Mouse (Mus musculus) heart, embryonic 11.5 days (tissue): ENCODE measurements around the gene Tdrkh. TPM values are rescaled to one million over a fixed set of nuclear protein-coding genes. Genes with fewer than 3 reads are reported as not detected.

Source experiments
- ATAC-seq: fragments of 200-750 bp; cut with Nextera tagmentation; replicated peaks from 2 replicates; pipeline ENCODE4 v1.8.0; 2017; ENCODE audit warnings: moderate library complexity; ENCODE audit not compliant: insufficient number of reproducible peaks, low FRiP score, low TSS enrichment
- H3K27ac ChIP-seq: fragments of 300-500 bp; sonication (generic); 2 replicates; pipeline ENCODE4 v1.5.1; 2014; ENCODE audit warnings: mild to moderate bottlenecking, low read depth, low read length
- H3K27me3 ChIP-seq: fragments of 300-500 bp; sonication (generic); 2 replicates; pipeline ENCODE4 v1.6.1; 2014; ENCODE audit warnings: mild to moderate bottlenecking, low read length, mixed read lengths; ENCODE audit not compliant: control insufficient read depth, insufficient read depth
- H3K36me3 ChIP-seq: fragments of 300-500 bp; sonication (generic); 2 replicates; pipeline ENCODE4 v1.6.1; 2014; ENCODE audit warnings: mild to moderate bottlenecking, low read length, moderate library complexity, mixed read lengths; ENCODE audit not compliant: control insufficient read depth, insufficient read depth
- H3K4me1 ChIP-seq: fragments of 300-500 bp; sonication (generic); 2 replicates; pipeline ENCODE4 v1.6.1; 2014; ENCODE audit warnings: low read length; ENCODE audit not compliant: control insufficient read depth, insufficient read depth
- H3K4me2 ChIP-seq: fragments of 300-500 bp; sonication (generic); 2 replicates; pipeline ENCODE4 v1.6.1; 2014; ENCODE audit warnings: mild to moderate bottlenecking, moderate library complexity
- H3K4me3 ChIP-seq: fragments of 300-500 bp; sonication (generic); 2 replicates; pipeline ENCODE4 v1.5.1; 2014; ENCODE audit warnings: low read depth, low read length
- H3K9ac ChIP-seq: fragments of 300-500 bp; sonication (generic); 2 replicates; pipeline ENCODE4 v1.6.1; 2014; ENCODE audit warnings: mild to moderate bottlenecking, low read depth, low read length, moderate library complexity
- H3K9me3 ChIP-seq: fragments of 300-500 bp; sonication (generic); replicated peaks from 2 replicates; pipeline ENCODE4 v1.6.1; 2016; ENCODE audit warnings: low read length; ENCODE audit not compliant: control insufficient read depth
- WGBS: fragments of 180-500 bp; shearing (Covaris S2); extraction: QIAGEN DNeasy Blood & Tissue Kit; methylation state at CpG from one replicate; pipeline ENCODE4 v1.1.7; 2014; ENCODE audit not compliant: insufficient replicate concordance; 5-methylcytosine and 5-hydroxymethylcytosine counted together
- polyA plus RNA-seq: library from polyadenylated mRNA; unstranded; fragments of >200 nt; fragmentation: Nextera tagmentation; extraction: Ambion mirVana; gene quantifications from 2 replicates; pipeline ENCODE4 v1.2.1, GENCODE M21; 2014

The Tdrkh gene
- polyA plus RNA-seq, 1 experiment from 2014 or later = 8.7 TPM

DNA sequence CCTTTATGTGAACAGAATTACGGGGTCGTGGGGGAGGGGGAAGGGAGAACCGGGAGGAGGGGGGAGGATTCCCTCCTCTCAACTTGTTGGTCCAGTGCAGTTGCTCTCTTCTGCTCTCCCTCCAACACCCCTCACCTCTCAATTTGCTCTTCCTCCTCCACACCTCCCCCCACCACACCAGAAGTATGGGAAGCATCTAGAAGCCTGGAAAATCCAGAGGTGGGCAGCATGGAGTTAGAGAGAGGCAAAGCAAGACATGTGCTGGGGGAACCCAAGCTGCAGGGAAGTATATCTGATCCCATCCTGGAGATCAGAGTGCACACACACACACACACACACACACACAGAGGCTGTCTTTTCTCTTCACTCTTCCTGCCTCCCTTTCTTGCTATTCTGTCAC is 41.0 kb upstream of the Tdrkh start:
- H3K4me1 ChIP-seq = peaks cover 12% of the 10 kb centered on the region
- H3K36me3 ChIP-seq = no peaks in the 10 kb centered on the region
- H3K27ac ChIP-seq = no peak overlapping the region
- H3K9ac ChIP-seq = 0 out of 2 replicates have a peak overlapping the region, but pooled peaks have one; percentile 49
- WGBS = 3% methylated on average over 3 of the region's 3 CpGs
- peak overlapping the region; percentile 11; the same call in 1 of the 2 replicates for H3K4me3 ChIP-seq
- ATAC-seq = no peak
- no peaks in the 10 kb centered on the region for H3K9me3 ChIP-seq
- peak overlapping the region; percentile 56 for H3K4me2 ChIP-seq
- H3K27me3 ChIP-seq = peaks cover 18% of the 10 kb centered on the region

DNA sequence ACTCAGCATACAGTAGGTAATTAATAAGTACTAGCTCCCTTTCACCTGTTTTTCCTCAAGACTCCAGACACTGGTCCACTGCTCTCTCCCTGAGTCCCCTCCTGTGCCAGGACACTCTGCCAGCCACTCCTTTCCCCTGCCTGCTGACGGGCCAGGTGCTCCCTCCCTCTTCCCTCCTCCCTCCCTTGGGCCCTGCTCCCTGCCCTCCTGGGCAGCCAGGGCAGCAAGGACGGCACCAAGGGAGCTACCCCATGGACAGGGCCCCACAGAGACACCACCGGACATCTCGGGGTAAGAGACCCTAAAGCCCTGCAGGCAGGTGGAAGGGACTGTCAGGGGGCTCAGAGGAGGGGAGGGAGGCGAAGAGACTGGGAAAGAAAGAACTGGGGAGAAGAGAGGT is 40.4 kb upstream of the Tdrkh start, which contains the start of gene Rorc:
Gene Rorc (plus strand): TSS at position 154 of the 400 bp plus-strand sequence.
- Histone ChIP-seq H3K4me1 (peaks cover 12% of the 10 kb centered on the region), H3K4me3 (peak within 1 kb of the TSS; percentile 23), H3K9ac (peak within 1 kb of the TSS; percentile 49; the same call in 1 of the 2 replicates), H3K9me3 (no peaks in the 10 kb centered on the region), H3K36me3 (no peaks in the 10 kb centered on the region), H3K27me3 (peaks cover 18% of the 10 kb centered on the region), H3K27ac (no peak within 1 kb of the TSS), H3K4me2 (peak within 1 kb of the TSS; percentile 61)
- ATAC-seq = no peak
- 7% methylated on average over 5 of the region's 5 CpGs for WGBS

DNA sequence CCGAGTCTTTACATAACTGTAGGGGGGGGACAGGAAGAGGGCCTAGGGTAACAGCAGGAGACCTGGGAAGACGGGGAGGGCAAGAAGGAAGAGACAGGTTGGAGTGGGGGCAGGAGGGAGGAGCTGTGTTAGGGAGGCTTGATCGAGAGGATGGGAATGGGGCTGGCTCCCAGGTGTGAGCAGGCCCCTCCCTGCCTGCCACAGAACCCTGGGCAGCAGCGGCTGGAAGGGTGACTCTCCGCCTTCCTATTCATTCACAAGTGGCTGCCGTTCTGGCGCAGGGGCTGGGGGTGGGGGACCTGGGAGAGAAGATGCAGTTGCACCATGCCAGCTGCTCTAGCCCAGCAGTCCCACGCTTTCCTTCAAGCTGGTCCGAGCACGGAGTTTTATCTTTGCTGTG is 40.0 kb upstream of the Tdrkh start:
- peak overlapping the region; percentile 23; the same call in 1 of the 2 replicates for H3K4me3 ChIP-seq
- H3K27me3 ChIP-seq = peaks cover 18% of the 10 kb centered on the region
- H3K4me1 ChIP-seq = peaks cover 12% of the 10 kb centered on the region
- no peaks in the 10 kb centered on the region for H3K9me3 ChIP-seq
- H3K9ac ChIP-seq = no peak overlapping the region
- peak overlapping the region; percentile 61 for H3K4me2 ChIP-seq
- ATAC-seq = no peak
- 4% methylated on average over 10 of the region's 10 CpGs for WGBS
- no peaks in the 10 kb centered on the region for H3K36me3 ChIP-seq
- H3K27ac ChIP-seq = no peak overlapping the region

DNA sequence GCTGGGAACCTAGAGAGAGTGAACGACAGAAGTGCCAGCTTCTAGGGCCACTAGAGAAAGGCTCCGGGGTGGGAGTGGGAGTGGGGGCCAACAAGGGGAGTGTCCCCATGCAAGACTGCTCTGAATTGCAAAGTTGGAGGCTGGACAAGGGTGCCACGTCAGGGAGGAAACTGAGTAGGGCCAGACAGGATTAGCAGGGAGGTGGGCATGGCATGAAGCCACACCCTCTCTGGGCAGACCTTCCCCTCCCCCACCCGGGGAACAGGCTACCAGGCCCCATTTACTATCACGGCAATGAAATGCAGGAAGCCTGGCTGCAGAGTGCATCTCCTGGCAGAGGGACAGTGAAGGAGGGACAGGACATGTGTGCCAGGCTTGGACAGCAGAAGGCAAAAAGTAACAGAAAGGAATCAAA is 39.5 kb upstream of the Tdrkh start:
- H3K27ac ChIP-seq = no peak overlapping the region
- 1% methylated on average over 5 of the region's 5 CpGs for WGBS
- H3K9ac ChIP-seq = no peak overlapping the region
- H3K4me2 ChIP-seq = peak overlapping the region; percentile 61
- peaks cover 12% of the 10 kb centered on the region for H3K4me1 ChIP-seq
- H3K36me3 ChIP-seq = no peaks in the 10 kb centered on the region
- H3K27me3 ChIP-seq = peaks cover 18% of the 10 kb centered on the region
- ATAC-seq = no peak
- peak overlapping the region; percentile 23 for H3K4me3 ChIP-seq
- H3K9me3 ChIP-seq = no peaks in the 10 kb centered on the region

DNA sequence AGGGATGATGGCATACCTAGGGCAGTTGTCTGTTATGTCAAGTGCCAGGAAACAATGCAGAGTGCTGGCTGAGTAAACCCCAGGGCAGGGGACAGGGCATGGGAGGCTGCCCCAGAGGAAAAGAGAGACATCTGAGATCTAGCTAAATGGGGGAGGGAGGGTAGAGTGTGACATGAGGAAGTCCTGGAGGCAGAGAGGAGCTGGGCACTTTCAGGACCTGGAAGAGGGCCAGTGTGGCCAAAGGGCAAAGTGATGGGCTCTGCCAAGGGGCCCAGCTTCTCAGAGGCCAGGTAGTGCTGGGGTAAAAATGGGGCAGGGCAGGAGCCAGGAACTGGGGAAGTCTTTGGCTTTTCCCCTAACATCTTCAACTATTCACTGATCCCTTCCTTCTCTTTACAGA is 38.4 kb upstream of the Tdrkh start:
- Histone ChIP-seq H3K27me3 (peaks cover 18% of the 10 kb centered on the region), H3K9me3 (no peaks in the 10 kb centered on the region), H3K9ac (no peak overlapping the region), H3K36me3 (no peaks in the 10 kb centered on the region), H3K4me2 (no peak overlapping the region), H3K4me3 (no peak overlapping the region), H3K27ac (no peak overlapping the region), H3K4me1 (peaks cover 12% of the 10 kb centered on the region)
- ATAC-seq = no peak

DNA sequence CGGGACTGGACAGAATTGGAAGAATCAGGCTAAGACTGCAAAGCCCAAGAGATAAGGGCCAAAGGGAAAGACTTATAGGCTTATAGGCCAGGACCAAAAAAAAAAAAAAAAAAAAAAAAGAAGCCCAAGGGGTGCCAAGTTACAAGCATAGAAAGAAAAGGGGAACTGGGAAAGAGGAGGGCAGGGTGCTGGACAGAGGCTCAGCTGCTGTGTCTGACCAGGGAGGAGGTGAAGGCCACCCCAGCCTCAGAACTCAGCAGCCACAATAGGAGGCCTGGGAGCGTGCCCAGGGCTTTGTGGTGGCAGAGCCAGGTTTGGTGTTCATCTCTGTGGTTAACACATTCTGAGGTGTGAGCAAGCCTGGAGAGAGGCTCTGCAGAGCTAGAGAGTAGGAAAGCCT is 37.9 kb upstream of the Tdrkh start:
- Histone ChIP-seq H3K27ac (no peak overlapping the region), H3K4me1 (peaks cover 12% of the 10 kb centered on the region), H3K9me3 (no peaks in the 10 kb centered on the region), H3K27me3 (peaks cover 18% of the 10 kb centered on the region), H3K4me3 (no peak overlapping the region), H3K9ac (no peak overlapping the region), H3K4me2 (no peak overlapping the region), H3K36me3 (no peaks in the 10 kb centered on the region)
- no peak for ATAC-seq
- WGBS = 69% methylated on average over 2 of the region's 2 CpGs

DNA sequence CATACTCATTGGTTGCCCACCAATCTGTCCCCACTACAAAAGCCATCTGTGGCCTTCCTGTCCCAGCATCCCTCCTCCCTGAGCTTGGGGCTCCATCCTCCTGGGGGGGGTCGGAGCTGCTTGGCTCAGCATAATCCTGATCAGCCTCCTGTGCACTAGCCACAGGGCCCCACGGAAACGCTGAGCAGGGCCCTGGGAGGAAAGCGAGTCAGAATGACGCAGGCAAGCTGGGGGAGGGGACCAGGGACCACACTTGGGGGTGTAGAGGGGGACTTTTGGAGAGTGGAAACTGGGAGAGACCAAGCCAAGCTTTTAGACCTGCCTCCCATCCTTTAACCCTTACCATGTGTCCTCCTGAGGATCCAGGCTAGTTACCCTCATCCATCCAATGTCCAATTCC is 37.2 kb upstream of the Tdrkh start:
- Histone ChIP-seq H3K4me2 (no peak overlapping the region), H3K36me3 (no peaks in the 10 kb centered on the region), H3K27me3 (peaks cover 18% of the 10 kb centered on the region), H3K27ac (no peak overlapping the region), H3K4me1 (peaks cover 12% of the 10 kb centered on the region), H3K9me3 (no peaks in the 10 kb centered on the region), H3K4me3 (no peak overlapping the region), H3K9ac (no peak overlapping the region)
- no peak for ATAC-seq
- WGBS = 48% methylated on average over 5 of the region's 5 CpGs

DNA sequence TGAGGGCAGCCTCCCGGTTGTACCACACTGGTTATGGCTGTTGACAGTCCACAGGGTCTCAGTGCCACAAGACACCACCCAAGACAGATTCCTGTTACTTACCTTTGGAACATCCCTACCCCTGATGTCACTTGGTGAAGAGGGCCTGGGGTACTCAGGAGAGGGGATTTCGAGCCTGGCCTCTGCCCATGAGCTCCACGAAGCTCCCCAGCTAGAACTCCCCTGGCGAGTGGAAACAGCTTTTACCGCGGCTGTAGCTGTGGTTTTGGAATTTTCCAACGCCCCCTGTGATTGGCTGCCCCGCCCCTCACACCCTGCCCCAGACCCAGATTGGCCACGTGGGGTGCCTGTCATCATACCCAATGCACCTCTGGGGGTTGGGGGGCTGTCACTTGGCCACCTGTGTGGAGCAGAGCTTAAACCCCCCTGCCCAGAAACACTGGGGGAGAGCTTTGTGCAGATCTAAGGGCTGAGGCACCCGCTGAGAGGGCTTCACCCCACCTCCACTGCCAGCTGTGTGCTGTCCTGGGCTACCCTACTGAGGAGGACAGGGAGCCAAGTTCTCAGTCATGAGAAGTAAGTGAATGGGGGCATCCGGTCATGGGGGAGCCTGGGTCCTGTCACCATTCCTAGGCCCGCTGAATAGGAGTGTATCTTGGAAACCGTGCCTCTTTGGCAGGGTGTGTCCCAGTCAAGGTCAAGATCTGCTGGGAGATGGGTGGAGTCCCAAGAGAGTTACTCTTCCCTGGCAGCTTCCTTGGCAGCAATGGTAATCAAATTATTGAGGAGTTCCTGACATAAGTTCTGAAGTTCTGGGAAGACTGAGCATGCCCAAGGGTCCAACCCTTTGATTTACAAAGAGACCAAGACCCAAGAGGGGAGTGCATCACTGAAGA is 35.8 kb upstream of the Tdrkh start:
- H3K4me2 ChIP-seq = no peak overlapping the region
- 6% methylated on average over 13 of the region's 13 CpGs for WGBS
- H3K27me3 ChIP-seq = peaks cover 18% of the 10 kb centered on the region
- no peak for ATAC-seq
- H3K36me3 ChIP-seq = no peaks in the 10 kb centered on the region
- H3K9ac ChIP-seq = no peak overlapping the region
- H3K9me3 ChIP-seq = no peaks in the 10 kb centered on the region
- no peak overlapping the region for H3K4me3 ChIP-seq
- H3K4me1 ChIP-seq = peaks cover 9% of the 10 kb centered on the region
- no peak overlapping the region for H3K27ac ChIP-seq
